Mouse (Mus musculus): Measurements from ENCODE around the gene Hs3st1. TPM values are rescaled to one million over a fixed set of nuclear protein-coding genes. Genes with fewer than 3 reads are reported as not detected.
A peak's percentile ranks its signal among the peaks of the same experiment; 100 is the strongest.

The Hs3st1 gene
- total RNA-seq, 2 experiments from 2014 or later, result 10.4 to 10.8 TPM

DNA sequence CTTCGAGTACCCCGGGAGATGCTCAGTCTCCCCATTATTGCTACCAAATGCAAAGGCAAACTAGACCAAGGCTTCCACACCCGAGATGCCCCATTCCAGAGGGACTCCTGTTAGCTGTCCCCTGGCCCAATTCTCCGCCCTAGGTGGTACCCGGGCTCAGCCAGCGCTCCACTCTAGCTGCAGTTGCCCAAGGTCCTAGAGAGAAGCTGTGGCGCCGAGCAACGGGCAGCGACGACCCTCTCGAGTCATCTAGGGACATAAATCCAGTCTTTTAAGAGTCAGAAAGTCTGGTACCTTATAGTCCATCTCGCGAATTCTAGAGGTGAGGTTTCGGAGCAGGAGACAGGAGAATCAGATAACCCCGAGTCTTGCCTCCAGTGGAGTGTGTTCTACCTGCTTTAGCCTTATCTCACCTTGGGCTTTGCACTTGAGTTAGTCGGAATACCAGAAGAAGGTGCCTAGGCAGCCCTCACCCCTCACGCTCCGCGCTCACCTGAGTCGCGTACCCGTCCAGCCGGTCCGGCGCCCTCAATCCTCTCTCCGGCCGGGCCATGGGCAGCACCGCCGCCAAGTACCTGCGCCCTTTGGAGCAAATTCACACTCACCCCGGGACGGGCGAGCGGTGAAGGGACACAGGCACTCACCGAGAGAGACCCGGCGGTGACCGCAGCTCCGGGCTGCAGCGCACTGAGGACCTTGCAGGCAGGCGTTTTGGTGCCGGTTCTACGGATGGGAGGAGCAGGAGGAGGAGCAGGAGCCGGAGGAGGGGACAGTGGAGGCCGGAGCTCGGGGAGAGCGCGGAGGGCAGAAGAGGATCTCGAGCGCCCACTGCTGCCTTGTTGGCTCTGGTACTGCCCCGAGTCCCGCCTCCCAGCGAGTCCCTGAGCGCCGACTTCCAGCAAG is 111.1 kb downstream of the Hs3st1 start:
- DNase-seq, result peak; percentile 91 to 92
- intact Hi-C loops (cut with DNase I), result loop anchor here (2.0 to 5.0 kb wide), 3 partner anchors 188 to 861 kb away; no protein-coding TSS in a partner anchor

DNA sequence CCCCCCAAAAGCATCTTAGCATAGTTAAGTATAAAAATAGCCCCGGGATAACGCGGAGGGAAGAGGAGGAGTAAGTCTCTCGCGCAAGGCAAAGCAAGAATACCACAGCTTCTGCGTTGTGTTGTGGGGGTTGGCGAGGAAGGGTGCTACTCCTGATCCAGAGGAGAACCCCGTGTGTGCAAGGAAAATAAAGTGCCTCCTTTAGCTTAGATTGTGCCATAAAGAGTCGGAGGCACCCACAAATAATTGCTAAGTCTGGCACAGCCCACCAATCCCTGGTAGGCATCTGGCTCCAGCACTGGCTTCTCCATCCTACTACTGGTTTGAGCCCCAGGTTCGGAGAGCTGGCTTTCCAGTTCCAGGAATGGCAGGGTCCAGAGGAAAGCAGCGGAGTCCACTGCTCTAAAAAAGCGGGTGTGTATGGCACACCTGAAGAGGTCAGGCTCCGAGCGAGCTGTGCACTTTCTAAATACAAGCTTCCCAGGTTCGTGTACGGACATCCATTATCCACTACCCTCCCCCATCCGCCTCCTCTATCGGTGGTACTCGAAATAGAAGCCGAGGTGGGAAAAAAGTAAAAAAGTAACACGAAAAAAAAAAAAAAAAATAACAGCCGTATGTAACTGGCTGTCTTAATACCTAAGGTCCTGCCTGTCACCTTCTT is 111.9 kb downstream of the Hs3st1 start:
- intact Hi-C loops (cut with DNase I), result loop anchor here (5.0 kb wide), 1 partner anchor 189 kb away; no protein-coding TSS in a partner anchor

DNA sequence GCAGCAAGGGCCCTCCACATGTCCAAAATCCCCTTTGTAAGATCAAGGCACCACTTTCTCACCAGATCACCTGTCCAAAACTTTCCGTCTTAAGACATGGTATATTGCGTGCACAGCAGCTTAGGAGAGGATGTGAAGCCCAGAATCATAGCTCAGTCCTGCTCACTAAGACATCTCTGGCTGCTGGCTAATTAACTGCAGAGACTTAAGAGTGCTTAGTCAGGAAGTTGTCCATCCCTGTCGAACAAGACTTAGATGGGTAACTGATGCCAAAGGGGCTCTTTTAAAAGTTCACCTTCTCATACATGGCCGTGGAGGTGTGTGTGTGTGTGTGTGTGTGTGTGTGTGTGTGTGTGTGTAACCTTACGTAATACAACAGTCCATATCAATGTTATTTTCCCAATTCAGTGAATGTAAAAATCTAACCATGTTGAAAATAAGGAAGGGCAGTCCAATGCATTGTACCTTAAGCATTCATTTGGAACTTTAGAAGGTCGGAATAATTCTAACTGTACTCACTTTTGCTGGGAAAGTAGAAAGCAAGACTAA is 113.0 kb downstream of the Hs3st1 start:
- intact Hi-C loops (cut with DNase I), result loop anchor here (5.0 kb wide), 1 partner anchor 190 kb away; no protein-coding TSS in a partner anchor
- DNase-seq, result no peak

More for the DNA sequence above, 111.9 kb downstream of the Hs3st1 start:
- DNase-seq, result peak in 1 of 2 experiments; percentile 28

DNA sequence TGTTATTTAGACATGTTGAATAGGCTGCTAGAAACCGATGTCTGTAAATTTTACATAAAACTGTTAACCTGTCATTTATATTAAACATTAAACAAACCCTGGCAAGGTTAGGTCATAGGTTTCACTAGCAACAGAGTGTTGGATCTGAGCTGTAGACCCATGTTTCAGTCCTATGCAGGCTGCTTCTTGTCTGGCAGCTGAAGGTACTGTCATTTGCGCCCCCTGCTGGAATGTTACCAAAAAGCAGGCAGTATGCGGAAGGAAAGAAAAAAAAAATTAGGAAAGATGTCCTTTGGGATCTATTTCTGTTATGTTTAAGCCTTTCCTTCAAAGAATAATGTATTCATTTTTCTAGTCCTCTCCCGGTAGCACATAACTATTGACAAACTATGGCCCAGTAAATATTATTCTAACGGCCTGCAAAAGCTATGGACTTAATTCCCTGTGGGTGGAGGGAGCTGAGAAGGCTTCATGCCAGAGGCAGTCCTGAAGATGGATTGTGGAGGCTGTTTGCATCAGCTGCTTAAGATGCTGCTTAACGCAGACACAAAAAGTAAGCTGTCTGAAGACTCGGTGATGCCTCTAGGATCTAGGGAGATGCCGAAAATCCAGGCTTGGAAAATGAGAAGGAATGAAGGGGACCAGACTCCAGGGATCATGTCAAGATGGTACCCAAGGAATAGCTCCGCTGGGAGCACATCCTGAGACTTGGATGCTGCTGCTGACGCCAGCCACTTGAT is 115.7 kb downstream of the Hs3st1 start:
- DNase-seq, result peak; percentile 73 to 83
- intact Hi-C loops (cut with DNase I), result loop anchor here (5.0 kb wide), 1 partner anchor 193 kb away; no protein-coding TSS in a partner anchor

DNA sequence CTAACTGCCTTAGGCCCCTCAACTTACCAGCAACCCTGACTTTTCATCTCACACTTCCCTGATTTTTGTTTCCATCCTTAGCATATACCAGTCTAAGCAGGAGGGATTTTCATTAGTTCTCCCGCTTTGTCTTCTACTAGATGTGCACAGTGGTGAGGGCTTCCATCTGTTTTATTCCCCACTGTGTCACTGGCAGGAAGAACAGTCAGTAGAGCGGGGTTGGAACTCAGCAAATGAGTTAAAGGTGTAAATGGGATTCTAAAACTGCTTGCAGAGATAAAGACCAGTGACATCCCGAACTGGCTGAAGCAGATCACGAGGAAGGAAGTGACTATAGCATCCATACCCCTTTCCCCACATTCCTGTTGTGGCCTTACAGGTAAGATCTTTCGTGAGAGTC is 116.3 kb downstream of the Hs3st1 start:
- intact Hi-C loops (cut with DNase I), result no loop called here
- DNase-seq, result no peak

DNA sequence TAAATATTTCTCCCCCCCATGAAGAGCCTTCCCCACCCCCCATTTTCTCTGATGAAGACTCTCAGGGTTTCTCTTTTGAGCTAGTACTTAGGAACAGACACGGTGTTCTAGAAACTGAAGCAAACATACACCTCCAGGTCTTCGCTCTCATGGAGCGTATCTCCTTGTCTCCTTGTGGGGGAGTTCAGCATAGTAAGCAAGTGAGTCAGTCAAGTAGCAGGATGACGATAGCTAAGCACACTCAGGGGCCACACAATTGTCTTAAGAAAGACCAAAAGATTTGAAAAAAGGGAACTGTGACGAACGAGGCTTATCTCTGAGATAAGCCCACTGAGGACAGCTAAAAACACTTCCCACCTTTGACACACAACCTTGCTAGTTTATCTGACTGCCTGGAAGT is 117.4 kb downstream of the Hs3st1 start:
- DNase-seq, result no peak
- intact Hi-C loops (cut with DNase I), result no loop called here

DNA sequence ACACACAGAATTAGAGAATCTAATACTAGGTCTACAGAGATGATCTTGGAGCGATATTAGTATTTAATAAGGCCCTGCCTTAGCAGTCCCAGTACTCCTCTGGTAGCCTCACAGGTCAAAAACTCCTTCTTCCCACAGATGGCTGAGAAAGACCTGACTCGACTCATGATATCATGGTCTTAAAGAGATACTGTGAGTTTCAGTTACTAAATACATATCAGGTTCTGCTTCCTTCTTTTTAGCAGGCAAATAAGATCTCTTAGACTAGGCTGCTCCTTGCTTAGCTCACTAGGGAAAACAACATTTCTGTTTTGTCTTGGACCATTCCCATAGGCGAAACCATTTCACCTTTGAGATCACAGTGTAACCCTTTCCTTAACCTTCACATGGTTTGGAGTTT is 119.2 kb downstream of the Hs3st1 start:
- intact Hi-C loops (cut with DNase I), result no loop called here
- DNase-seq, result no peak

DNA sequence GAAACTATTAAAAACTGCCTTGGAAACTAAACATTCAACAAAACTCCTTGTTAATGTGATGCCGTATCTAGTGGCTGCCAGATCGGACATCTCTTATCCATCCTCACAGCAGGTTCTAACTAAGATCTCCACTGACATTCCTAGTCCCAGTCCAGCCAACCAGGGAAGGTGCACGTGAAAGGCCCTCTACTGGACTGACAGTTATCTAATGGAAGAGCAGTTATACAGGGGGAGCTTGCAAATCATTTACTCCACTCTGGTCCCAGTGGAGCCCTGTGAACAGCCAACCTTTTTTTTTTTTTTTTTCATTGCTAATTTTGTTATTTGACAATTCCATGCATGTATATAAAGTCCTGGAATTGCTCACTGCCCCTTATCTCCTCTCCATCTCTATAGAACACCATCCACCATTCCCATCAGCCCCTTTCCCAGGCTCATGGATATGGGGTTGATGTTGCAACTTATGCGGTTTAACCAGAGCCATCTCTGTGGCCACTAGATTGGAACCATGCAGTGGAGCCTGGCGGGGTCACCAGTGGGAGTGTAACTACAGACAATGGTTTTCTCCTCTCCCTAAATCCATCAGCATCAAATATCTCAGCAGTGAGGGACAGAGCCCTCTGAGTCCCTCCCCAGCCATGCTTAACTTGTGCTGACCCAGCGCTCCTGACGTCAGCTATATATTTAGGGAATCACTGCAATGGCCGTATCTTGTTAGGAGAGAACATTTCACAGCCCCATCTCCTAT is 120.8 kb downstream of the Hs3st1 start:
- intact Hi-C loops (cut with DNase I), result no loop called here
- DNase-seq, result no peak

DNA sequence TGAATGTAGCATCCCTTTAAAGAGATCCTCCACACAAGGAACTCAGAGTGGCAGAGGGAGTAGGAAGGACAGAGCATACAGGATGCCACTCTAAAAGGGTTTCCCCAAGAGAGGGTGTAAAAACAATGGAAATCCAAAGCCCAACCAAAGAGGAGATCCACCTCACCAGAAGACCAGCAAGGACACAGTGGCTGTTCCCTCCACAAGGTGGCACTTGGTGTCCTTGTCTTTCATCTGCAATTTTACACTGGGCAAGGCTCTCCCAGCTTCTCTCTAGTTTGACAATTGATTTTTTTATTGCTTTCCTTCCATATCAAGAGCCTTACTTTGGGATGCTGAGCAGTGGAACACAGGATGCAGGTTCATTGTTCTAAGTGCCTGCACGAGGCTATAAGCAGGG is 122.1 kb downstream of the Hs3st1 start:
- intact Hi-C loops (cut with DNase I), result no loop called here
- DNase-seq, result no peak

DNA sequence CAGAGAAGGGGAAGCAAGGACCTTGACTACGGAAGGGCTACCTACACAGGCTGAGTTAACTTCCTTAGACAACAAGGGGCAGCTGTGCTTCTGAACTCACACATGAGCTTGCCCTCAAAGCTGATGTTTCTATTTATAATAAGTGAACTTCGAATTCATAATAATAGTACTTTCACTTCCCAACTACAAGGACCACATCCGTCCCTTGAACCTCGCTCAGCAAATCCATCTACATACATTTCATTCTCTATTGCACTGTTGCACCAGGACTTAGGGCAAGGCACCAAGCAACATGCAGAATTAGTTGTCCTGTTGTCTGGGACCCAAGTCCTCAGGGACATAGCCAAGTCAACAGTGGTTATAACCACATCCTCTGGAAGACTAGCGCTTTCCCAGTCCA is 124.4 kb downstream of the Hs3st1 start:
- intact Hi-C loops (cut with DNase I), result no loop called here
- DNase-seq, result no peak

DNA sequence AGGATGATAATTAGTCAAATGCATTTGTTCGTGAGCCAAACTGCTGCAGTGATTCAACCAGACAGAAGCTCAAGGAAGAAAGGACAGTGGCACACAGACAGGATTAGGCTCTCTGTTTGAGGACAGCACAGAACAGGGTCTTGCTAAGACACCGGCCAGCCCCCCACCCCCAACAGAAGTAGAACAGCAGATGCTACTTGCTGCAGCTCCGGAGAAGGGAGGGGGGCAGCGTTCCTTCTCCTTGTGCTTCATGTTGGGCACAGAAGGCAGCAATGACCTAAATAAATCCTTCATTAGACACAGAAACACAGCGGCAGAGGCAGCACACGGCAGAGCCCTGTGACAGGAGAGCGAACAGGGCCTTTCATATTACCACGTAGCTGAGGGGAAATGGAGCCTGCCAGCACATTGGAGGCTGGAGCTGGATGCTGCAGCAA is 130.2 kb downstream of the Hs3st1 start:
- intact Hi-C loops (cut with DNase I), result no loop called here
- no peak for DNase-seq

DNA sequence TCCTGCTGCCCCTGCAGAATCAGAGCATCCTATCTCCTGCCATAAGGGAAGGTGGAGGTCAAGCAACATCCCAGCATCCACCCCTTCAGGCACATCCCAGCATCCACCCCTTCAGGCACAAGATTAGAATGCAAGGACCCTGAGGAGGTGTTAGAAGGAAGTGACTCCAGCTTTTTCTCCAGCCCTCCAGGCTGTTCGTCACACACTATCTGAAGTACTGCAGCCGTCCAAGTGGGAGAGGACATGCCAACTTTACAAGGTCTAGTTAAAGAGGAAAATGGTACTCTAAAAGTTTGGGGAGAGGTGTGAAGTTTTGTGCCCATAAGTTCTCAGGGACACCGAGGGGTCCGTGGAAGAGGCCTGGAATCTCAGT is 131.1 kb downstream of the Hs3st1 start:
- intact Hi-C loops (cut with DNase I), result no loop called here

DNA sequence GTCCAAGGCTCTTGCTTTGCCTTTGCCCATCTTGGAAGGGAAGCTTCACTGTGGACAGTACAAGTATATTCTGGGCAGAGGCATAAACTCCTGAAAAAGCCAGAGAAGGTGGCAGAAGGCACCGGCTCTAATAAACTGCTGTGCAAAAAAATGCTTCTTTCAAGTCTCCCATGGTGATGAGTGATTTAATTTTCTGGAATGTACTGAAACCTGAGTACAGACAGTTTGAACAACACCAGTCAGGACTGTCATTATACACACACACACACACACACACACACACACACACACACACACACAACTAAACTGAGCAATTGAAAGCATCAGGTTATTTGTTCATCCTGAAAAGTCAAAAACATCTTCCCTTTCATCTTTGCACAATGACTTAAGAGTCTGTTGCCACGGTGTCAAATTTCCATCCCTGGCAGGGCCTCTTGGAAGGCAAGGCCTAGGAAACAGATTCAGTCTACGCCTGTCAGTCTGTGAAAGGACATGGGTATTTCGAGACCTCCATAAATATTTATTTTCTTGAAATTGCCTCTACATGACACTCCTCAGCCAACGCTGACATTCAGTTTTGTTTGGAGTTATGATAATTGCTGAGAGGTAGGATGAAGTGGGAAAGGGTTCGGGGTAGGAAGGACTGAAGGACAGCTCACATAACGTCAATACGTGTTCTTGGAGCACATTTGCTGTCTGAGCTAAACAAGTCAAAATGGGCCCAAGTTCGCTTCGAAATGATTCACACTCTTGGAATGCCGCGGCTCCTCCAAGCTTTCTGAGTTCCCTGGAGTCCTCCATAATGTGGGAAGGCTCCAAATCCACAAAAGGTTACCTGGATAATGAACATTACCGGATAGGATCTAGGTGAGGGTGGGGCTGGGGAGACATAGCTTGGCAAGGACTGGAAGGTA is 131.7 kb downstream of the Hs3st1 start:
- DNase-seq, result peak in 1 of 2 experiments; percentile 47
- intact Hi-C loops (cut with DNase I), result no loop called here

More for the DNA sequence above, 131.1 kb downstream of the Hs3st1 start:
- peak; percentile 25 to 39 for DNase-seq

DNA sequence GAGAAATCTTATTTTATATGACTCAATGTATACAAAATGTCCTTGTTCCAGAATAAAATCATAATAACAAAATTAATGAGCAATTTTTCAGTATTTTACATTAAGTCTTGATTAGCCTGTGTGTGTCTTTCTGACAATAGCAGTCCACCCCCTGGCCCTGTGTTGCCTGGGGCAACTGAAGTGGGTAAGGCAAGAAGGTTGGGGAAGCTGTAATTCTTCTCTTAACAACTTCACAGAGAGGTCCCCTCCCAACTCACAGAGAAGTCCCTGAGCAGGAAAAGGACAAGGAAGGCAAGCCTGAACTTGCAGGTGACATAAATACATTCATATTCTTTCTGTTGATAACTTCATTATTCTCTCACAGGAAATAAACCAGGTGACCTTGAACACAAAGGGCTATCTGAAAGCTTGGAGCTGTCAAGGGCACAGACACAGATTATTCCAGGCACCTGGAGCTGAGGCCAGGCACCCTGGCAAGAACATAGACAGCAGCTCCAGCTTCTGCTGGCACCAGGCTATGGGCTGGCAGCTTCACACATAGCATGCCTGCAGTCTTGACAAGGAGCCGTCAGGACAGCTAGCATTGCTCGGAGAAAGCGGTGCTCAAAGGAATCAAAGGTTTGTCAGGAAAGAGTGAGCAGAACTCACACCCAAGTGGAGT is 134.9 kb downstream of the Hs3st1 start:
- intact Hi-C loops (cut with DNase I), result no loop called here
- peak; percentile 63 to 69 for DNase-seq

DNA sequence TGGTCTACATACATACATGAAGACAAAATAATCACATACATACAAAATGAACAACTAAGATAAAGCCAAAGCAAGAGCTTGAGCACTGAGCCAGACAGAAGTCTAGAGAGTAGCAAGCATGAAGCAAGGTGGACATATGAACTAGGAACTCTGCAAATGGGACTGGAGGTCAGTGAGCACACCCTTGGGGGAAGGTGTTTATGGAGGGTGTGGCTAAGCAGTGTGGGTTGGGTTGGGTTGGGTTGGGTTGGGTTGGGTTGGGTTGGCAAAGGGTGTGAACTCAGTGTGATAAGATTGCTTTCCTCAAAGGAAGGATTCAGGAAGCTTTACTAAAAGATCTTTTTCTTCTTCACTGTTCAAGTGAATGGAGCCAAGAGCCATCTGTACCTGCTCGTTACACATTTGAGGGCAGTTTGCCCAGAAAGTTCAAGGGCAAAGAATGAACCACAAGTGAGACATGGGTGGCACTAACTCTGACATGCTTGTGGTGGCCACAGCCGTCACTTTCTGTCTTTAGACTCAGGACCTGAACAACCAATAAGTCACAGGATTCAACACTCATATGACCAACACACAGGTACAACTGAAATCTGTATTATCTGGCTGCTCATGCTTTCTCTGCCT is 137.8 kb downstream of the Hs3st1 start:
- intact Hi-C loops (cut with DNase I), result no loop called here
- no peak for DNase-seq

DNA sequence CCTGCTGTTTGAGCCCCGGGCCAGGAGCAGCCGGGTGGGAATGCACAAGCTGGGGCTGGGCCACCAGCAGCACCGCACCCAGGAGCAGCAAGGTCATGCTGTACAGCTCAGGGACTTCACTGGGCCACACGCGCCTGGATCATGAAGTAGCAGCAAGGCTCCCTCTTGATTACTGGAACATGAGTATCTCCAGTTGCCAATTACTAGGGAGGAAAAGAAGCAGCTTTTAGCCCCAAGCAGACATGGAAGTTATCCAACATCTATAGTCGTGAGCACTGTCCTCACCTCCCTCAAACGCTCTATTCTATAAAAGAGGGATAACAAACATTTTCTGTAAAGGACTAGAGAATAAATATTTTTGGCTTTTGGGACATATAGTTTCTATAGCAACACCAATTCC is 140.1 kb downstream of the Hs3st1 start:
- intact Hi-C loops (cut with DNase I), result no loop called here
- no peak for DNase-seq

DNA sequence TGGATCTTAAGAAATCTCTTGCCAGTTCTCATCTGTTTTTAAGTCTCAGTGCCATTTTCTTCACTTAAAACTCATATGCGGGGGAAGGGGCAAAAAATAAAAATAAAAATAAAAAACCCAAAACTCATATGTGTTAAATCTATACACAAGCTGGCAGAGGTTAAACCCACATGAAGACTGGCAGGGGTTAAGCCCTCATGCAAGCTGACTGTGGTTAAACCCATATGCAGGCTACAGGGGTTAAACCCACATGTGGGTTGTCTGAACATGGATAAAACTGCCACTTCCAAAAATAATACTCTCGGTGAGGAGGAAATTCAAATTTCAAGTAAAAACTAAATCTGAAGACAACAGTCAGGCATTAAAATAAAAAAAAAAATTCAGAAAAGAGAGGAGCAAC is 141.7 kb downstream of the Hs3st1 start:
- DNase-seq, result no peak
- intact Hi-C loops (cut with DNase I), result no loop called here

DNA sequence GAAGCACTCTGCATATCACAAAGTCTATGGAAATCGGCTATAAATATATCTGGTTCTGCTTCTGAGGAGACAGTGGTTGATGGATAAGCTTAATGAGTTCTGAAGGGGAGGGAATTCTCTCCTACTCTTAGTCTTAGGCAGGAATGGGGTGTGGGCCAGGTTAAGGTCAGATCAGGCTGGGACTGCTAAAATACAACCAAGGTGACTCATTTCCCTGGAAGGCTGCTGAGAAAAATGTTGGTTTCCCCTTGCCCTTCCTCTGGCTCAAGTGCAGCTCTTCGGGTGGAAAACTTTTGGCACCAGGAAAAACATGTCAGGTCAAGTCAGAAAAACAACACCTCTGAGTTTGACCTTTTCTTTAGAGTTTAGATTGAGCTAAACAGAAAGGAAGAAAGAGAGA is 143.0 kb downstream of the Hs3st1 start:
- no peak for DNase-seq
- intact Hi-C loops (cut with DNase I), result no loop called here

All from heart, postnatal 10 days (tissue).